Mouse (Mus musculus) spleen, adult 18-20 months (tissue): ENCODE measurements around the gene Rasl12.

Experiments
- DNase-seq, 2 experiments: peaks; one replicate each; pipeline ENCODE4 v3.0.0; 2022; ENCODE audit warnings: mixed read lengths in 2 of 2

Rasl12 gene

DNA sequence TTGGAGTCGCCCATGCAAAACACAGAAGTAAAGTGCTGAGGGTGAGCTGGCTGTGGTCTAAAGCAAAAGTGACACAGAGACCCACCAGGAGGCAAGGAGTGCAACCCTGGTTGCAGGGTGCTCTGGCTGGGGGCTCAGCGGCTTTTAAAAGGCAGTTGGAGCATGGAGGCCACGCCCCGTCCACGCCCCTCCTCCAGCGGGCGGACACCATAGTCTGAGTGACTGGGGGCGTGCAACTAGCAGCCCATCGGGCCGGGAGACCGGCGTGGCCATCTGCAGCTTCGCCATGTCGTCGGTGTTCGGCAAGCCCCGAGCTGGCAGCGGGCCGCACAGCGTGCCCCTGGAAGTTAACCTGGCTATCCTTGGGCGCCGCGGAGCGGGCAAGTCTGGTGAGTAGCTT, at the start of gene Rasl12:
Gene Rasl12, plus strand, starts transcription at position 228 of the 400 bp plus-strand sequence.
- peak; percentile 18 to 41 for DNase-seq

DNA sequence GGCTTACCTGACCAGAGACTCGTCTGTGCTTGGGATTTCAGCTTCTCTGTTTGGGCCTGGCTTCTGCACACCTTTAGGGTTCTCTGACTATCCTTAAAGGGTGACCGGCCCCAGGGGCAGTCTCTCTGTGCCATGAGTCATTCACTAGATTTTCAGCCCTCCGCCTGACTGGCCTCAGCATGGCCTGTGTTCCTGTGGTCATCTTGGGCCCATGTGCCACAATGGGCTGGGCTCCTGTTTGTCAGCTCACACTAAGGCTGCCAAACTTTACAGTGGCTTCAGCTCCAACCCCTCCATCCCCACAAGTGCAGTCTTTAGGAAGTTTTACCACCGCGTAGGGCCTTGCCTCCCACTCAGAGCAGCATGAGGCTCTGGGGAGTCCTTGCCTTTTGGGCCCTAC, 45.1 kb upstream of the Rasl12 start:
- DNase-seq: no peak

DNA sequence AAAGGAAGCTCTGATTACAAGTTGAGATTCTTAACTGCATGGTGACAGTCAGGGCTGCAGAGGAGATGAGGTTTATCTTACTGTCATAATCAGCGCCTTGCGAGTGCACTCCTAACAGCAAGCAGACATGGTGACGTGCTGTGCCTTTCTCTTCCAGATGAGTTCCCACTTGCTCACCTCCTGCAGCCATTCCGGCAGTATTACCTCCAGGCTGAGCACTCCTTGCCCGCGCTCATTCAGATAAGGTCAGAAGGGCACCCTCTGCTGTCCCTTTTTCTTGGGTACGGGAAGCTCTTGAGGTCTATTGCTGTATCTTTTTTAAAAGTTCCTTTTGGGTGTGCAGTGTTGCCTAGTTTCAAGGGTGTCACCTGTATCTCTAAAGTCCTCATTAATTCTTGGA, 41.7 kb upstream of the Rasl12 start:
- DNase-seq: no peak

DNA sequence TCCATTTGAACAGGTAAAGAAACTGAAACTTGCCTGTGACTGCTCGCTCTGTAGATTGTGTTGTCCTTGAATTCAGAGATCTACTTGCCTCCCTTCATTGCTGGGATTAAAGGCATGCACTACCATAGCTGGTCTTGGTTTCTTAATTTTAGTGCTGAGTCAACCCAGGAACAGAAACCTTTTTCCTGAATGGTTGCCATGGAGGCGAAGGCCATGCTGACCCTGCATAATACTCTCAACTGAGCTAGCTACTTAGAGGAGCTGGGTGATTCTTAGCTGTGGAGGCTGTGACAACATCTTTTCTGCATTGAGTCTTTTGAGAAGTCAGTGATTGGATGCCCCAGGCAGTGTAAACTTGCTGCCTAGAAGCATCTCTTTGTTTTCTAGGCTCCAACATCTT, 41.3 kb upstream of the Rasl12 start:
- DNase-seq: no peak

DNA sequence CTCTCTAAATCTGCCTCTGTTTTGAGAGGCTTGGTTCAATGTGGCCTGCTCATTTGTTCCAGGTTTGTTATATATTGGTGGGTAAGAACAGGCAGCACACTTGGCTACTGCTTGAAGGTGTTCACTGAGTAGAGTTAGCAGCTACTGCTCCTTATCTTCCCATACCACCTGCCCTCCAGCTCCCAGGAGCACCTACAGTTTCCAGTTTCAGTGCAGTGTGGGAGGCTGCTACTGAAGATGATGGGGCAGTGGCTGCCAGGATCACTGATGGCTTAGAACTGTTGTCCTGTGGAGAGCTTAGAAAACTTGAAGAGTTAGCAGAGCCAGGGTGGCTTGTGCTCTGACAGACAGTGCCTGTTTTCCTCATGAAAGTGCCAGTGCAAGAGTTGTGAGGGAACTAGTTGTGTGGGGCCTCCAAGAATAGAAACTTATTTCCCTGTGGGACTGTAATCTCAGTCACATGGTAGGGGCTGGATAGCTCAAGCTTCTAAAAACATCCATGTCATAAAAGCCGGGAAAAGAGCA, 39.3 kb upstream of the Rasl12 start:
- DNase-seq: no peak

DNA sequence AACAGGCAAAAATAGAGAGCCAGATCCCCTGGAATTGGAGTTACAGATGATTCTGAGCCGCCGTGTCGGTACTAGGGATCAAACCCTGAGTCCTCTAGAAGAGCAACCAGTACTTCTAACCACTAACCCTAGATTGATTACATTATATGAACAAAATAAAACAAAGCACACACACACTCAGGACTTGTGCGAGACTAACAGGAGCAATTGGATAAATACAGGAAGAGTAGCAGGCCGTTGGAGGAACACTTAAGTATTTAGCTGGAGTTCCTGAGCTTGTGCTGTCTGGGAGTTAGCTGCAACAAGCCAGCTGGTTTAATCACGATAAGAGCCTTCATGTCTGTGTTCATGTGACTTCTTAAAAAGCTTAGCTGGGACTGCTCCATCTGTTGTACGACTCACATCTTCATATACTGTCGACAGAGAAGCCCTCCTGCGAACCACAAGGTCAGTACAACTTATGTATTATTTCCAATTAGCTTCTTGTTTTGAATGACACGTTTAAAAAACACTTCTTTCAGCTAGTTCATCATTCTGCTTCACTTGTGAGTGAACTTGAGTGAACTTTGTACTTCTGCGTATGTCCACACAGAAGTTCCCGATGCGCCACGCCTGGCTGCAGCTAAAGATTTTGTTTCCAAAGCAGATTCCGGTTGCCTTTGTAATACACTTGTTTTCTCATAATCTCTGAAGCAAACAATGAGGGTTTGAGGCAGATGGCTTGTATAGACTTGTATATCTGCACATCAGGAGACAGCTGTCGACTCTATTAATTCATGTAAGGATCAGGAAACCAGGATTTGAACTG, 37.5 kb upstream of the Rasl12 start, which contains the start of gene Ubap1l:
Gene Ubap1l, plus strand, starts transcription at position 401 of the 808 bp plus-strand sequence.
- DNase-seq: no peak

DNA sequence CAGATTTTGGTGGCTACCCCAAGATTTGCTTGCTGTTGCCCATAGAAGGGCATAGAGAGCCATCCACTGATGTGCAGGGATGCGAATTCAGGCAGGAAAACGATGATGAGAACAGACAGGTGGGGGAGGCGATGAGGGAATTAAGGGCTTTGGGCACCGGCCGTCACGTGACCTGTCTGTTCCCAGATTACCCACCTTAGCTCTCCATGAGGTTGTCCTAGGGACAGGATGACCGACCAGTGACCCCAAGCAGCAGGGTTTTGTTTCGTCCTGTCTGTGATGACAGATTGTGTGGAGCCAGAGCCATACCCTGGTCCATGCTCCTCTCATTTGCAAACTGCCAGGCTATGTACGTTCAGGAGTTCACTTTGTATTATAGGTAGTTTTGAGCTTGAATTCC, 34.6 kb upstream of the Rasl12 start:
- DNase-seq: no peak

DNA sequence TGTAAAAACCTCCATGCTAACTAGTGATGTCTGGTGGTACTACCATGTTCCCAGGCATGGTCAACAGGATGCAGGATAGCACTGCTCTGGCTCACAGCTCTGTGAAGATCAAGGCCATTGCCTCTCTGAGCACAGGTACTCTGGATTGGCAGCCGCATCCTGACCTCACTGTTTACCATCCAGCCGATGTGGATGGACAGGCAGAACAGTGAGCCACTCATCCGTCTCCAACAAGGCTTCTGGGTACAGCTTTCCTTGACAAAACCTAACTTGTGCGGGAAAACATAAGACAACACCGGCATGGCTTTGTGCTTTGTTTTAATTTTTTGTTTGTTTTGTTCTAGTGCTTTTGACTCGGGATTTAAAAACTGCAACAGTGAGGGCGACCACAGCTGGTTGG, 32.6 kb upstream of the Rasl12 start:
- DNase-seq: no peak

DNA sequence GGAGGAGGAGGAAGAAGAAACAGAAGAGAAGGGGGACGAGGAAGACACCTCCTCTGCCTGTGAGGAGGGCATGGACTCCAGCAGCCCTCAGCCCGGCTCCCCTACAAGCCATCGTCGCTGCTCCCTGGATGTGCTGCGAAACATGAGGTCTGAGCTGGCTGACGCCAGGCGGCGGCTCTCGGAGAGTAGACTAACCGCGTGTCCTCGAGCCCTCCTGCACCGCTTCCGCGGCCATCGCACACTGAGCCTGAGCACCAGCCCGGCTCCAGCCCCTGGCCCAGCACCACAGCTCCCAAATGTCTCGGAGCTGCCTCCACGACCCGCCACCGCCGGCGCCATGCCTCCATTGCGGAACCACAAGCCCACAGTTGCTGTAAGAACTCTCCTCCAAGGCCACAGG, 26.6 kb upstream of the Rasl12 start:
- DNase-seq: no peak

DNA sequence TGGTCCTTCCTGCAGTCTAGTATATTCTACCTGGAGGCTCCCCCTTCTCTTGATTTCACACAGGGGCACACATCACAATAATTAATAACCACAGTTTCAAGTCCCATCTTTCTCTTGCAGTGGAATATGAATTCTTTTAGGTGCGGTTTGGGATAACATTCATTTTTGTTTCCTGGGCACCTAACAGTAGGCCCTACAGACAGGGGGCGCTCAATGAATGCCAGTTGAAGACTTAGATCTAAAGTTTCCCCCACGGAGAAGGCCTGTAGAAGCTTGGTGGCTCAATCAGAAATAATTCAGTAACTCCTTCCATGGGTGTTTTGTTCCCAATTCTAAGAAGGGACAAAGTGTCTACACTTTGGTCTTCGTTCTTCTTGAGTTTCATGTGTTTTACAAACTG, 25.9 kb upstream of the Rasl12 start:
- DNase-seq: peak in 1 of 2 experiments; percentile 16

DNA sequence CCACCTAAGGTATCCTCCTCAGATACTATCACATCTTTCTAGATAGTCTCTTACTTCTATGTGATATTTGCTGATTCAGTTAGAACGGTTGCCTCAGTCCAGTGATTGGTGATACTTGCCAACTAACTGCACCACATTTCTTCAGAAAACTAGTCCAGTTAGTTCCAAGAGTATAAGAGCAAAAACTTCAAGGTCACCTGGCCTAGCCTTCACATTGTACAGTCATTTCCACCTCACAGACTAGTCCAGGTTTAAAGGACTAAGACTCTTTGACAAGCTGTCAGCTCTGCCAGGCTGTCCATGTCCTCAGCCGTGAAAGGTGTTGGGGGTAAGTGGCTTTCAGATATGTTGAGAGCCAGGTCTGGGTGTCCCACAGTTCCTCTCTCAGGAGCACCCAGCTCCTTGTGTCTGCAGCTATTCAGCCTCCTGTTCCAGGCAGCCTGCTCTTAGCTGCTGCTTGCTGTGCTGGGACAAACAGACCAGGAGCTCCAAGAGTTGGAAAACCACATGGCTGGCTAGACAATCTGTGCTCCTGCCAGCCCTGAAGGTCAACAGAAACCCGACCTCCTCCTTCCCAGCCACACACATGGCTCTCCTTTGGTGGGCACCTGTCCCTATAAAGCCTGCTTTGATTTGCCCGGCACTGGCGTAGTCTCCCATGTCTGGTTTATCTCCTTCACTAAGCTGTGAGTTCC, 23.7 kb upstream of the Rasl12 start:
- no peak for DNase-seq

DNA sequence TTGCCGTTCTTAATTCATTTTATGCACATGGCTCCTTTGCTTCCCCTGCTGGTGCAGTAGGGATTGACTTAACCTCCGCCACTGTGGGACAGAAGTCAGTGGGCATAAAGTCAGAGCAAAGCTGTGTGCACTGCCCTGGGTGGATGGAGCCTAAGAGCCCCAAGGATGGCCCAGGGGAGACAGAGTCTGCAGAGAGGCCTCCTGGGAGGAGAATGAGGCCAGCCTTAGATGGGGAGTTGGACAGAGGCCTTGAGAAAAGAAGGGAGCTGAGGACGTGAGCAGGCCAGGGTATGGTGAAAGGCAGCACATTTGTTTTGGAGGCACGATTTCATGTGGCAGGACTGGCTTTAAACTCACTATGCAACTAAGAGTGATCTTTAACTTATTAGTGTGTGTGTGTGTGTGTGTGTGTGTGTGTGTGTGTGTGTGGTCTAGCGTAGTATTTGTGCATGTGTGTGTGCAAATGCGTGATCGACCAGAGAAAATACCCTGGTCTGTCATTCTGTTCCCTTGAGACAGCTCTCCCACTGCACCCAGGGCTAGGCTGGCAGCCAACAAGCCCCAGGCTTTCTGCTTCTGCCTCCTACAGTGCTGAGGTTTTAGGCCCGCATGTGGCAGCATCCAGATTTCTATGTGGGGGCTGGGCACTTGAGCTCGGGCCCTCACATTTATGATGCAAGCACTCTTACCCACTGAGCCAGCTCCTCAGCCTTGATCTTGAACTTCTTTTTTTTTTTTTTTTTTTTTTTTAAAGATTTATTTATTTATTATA, 23.0 kb upstream of the Rasl12 start:
- no peak for DNase-seq

DNA sequence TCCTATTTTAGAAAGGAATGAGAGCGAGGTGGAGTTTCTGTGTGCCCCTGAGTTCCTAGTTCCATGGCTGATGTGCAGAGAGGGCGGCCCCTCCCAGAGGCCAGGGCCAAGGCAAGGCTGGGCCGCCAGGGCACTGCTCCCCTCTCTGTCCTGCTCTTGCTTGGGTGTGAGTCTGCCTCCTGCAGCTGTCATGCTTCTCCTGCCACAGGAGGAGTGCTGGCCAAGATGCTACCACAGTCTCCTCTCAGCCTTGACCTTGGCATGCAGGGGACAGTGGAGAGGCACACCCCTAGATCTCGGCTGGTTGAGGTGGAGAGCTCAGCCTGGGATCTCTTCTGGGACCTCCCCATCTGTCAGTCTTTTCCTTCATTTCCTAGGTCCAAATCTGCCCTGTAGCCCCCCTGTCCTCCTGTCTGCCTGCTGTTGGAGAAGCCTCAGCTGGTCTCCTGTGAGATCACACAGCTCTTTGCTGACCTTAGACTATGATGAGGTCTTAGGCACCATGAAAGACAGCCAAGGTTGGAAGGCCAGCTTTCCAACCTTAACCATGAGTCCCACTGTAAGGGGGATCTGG, 17.2 kb upstream of the Rasl12 start:
- DNase-seq: no peak

DNA sequence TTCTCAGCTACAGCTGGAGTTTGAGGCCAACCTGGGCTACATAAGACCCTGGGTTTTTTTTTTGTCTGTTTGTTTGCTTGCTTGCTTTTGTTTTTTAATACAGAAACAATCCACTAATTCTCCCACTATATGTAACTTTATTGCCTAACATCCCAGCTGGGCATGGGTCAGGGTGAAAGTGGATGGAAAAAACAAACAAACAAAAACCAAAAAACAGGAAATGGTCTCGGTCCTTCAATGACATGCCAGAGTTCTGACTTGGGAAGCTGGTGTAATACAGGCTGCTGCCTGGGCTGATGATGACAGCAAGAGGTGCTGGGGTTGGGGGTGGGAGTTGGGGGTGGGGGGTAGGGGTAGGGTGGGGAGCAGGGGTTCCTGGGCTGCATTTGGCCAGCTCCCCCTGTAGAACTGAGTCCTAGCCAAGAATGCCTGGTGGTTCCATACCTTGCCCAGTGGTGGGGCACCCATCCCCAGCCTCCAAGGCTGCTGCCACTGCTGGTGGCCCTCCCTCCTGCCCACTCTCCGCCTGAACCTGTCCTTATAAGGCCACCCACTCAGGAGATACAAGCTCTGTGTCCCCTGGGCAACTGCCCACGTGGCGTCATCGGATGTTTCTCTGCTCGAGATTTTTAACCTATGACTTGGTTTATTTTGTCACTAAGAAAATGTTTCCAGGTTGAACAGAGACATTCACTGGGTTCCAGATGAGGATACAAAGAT, 16.1 kb upstream of the Rasl12 start:
- DNase-seq: no peak

DNA sequence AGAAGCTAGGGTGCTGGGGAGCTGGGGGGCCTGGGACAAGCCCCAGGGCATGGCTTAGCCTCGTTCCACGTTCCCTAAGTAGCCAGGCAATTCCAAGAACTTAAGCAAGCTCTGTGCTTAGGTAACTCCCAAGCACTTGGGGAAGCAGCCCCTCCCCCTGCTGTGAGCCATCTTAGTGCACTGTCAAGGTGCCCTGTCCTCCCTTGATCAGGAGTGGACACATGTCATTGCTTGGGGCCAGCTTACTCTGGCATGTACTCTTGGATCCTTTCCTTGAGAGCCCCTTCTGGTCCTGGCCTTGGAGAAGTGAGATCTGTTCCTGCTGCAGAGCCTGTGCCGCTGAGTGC, 15.6 kb upstream of the Rasl12 start:
- no peak for DNase-seq

DNA sequence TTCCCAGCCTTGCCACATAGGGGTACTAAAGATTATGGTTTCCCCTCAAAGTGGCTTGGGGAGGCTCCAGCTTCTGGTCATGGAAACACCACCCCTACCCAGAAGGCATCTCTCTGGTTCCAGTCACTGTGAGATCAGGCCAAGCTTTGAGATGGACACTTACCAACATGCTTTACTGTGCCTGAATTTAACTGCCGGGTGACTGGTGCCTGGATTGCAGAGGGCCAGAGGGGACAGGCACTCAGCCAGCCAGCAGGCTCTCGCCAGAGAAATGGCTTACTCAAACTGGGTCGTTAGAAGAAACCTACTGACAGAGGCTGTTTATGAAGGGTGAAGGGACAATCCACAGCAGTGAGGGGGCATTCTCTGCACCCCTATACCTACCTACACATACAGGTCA, 14.0 kb upstream of the Rasl12 start:
- no peak for DNase-seq

DNA sequence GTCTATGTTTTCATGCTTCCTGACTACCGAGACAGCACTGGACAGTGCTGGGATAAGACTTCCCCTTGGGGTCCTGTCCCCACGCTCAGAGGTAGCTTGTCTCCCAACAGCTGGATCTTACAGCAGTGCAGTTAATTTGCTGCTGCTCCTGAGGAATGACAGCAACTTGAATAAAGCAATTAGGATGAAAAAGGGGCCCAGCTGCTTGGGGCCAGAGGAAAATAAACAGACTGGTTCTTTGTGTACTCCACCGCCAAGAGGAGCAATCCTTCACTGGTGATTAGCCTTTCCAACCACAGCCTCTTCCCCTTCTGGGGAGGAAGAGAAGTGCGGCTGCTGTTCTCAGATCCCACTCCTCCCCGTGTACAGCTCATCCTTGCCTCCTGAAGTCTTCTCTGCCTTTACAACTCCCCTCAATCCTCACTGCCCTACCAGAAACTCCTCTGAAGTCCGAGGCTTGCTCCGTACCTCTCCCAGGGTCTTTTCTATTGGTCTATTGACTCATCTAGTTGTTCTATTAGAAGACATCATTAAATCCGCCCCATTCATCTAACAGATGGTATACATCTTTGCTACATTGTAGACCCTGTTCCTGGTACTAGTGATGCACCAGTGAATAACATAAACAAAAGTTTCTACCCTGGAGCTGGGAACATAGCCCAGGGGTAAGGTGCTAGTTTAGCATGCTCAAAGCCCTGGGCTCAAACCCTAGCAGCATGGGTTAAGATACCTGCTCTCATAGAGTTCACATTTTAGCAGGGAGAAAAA, 11.7 kb upstream of the Rasl12 start:
- DNase-seq: no peak

DNA sequence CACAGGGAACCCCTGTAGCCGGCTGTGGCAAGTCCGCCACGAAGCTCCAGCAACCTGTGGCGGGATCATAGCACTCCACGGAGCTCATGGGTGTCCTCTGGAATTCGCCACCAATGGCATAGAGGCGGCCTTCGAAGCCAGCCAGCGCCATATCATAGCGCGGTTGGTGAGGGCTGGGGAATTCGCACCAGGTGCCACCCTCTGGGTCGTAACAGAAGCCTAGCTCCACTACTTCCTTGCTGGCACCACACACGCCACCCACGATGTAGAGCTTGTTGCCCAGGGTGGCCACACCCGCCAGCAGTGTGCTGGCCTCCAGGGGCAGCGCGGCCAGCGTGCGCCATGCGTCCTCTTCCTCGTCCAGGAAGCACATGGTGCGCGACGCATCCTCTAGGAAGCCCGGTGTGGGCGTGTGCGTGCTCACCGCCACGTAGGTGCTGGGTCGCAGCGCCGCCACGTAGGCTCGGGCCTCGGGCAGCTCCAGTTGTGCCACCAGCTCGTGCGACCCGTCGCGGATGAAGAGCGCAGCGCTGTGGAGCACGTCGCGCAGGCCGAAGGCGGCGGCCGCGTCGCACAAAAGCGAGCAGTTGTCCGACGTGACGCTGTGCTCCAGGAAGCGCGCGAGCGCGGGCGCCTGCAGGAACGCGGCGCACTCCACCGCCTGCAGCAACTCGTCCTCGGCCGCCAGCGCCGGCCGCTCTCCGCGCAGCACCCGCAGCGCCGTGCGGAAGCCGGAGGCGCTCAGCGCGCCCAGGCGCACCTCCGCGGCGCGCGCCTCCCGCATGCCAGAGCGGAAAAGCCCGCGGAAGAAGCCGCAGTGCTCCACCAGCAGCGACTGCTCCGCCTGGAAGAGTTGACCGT, 7.3 kb upstream of the Rasl12 start:
- DNase-seq: no peak

DNA sequence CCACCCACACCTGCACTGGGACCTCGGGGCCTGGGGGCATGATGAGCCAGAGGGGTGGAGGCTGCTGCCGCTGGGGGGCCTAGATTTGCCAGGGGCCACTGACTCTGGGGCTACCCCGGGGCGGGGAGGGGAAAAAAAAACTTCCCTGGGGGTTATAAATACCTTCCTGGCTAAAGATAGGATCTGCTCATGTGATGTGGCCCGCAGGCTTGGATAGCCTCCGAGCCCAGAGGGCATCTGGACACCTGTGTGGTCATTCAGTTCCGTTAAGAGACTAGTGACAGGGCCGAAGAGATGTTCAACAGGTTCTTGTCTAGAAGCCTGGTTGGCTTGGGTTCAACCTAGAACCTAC, 6.7 kb upstream of the Rasl12 start, which contains the start of gene Kbtbd13:
Gene Kbtbd13, minus strand, starts transcription at position 40 of the 352 bp plus-strand sequence.
- no peak for DNase-seq

DNA sequence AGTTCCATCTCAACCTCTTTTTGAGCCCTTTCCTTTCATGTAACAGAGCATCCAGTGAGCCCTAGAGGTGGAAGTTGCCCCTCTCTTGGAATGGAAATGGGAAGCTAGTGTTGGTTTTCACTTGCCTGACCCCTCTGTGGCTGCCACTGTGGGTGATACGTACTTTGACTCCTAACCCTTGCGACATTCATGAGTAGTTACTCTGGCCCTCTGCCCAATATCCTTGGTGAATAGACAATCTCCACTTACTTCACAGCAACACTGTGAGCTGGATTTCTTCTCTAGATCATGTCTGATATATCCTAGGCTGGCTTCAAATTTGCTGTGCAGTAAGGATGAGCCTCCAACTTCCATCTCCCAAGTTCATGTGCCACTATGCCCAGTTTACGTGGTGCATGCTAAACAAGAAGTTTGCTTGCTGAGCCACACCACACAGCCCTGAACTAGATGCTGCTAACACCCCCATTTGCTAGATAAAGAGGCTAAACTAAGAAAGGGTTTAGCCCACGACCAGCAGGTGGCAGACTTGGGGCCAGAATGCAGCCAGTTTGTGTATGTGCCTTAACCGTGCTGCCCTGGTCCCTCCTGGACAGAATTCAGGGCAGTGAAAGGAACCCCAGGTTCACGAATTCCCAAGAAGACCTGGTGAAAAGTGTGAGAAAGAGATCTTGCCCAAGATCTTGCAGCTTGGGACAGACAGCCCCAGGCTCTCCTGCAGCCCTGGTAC, 5.5 kb upstream of the Rasl12 start:
- DNase-seq: peak in 1 of 2 experiments; percentile 67
